Mouse (Mus musculus): ENCODE measurements at regions not wholly inside any gene's neighbourhood (a gene's known extent, or its start where the extent isn't known, plus 50 kb on each side); places are given as distances from the start of the nearest gene placed in this dataset.
A peak's percentile ranks its signal among the peaks of the same experiment; 100 is the strongest.

DNA sequence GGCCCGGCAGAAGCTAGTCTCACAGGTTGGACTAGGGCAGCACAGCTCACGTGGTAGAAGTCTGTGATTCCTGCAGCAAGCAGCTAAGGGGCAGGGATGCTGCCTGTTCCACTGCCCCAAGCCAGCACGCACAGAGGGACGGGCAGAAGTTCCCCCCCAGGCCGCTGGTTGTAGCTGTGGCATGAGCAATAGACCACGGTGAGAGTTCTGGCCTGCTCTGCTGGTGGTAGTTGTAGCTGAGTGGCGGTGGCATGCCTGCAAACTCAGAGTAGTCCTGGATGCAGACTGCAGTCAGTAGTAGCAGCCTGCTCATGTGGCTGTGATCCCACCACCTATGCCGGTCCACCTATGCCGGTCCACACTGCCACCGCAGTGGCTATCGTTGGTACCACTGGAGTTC lies 71.5 kb upstream of the Rpl39l start:
- no peak for DNase-seq (ENCODE audit: low spot score in 2 of 2)

DNA sequence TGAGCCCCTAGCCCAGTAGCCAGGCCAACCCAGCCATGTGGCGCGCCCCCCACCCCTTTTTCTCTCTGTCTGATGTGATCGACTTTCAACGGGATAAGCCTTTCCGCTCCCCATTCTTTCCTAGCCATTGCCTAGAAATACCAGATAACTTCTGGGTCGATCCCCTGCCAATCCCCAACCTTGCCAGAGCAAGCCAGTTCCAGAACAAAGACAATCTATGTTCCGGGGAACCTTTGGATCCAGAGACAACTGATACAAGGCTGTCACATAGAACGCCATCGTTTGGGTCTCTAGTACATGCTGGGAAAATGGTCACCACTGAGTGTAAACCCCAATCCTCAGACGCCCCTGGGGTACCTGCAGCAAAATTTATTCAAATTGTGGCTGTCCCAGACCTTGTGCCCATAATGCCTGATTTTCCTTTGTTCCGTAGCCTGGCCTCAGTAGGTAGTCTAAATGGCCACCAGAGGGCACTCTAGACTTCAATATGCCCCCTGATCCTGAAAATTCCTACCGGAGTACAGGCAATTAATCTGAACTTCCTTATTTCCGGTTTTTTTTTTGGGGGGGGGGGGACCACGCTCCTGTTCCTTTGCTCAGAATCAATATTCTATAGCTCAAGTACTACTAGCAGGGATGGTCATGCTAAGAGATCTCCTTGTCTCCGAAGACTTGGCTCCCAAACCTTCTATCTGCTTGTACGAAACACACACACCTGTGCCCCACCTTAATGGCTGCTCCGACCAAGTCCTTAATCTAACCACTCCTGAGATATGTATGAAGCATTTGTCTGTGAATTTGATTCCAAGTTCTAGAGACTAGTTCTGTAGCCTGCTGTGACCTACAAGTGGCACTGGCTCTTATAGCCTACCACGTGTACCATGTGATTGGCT lies 81.3 kb upstream of the Rpl39l start:
- peak in 1 of 2 experiments; percentile 25 for DNase-seq (ENCODE audit: low spot score in 2 of 2)

DNA sequence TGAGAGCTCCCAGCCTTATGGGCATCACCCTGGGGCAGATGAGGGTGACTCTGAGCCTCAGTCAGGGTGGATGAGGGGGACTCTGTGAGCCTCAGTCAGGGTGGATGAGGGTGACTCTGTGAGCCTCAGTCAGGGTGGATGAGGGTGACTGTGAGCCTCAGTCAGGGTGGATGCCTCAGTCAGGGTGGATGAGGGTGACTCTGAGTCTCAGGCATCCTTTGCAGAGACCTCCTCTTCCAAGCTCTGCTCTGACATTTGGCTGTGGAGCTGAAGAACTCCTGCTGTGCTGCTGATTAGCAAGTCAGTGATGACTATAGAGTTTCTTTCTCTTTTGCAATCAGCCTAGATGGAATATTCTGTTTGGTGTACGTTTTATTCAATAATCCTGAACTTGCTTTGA lies 83.7 kb upstream of the Rpl39l start:
- DNase-seq (ENCODE audit: low spot score in 2 of 2) = no peak

DNA sequence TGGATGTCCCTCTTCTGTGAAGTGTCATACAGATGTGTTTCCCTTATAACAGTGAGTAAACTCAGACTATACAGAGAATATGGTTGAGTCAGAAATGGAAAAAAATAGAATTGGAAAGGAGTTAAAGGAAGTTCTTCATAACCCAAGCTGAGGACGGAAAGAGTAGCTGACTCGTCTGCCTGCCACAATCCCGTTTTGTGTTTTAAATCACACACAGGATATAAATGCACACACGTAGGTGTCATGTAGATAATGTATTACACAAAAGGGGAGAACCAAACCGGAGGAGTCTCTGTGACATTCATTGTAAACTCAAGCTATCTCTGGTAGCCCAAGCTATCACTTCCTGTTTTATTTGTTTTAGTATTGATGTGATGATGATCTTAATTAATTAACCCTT lies 84.6 kb upstream of the Rpl39l start:
- no peak for DNase-seq (ENCODE audit: low spot score in 2 of 2)

DNA sequence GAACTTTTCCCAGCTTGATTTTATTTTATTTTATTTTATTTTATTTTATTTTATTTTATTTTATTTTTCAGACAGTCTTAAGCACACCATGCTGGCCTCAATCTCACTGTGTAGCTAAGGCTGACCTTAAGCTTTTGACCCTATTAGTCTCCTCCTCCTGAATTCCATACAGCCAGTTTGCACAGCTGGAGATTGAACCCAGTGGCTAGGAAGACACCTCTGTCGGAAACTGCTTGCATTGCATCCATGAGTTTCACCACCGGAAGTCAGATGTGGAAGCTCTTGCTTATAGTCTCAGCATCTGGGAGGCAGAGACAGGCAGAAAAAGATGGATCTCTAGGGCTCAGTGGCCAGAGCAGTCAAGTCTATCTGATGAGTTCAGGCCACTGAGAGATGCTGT lies 86.4 kb upstream of the Grin2a start:
- DNase-seq (ENCODE audit: low spot score in 2 of 2) = no peak

DNA sequence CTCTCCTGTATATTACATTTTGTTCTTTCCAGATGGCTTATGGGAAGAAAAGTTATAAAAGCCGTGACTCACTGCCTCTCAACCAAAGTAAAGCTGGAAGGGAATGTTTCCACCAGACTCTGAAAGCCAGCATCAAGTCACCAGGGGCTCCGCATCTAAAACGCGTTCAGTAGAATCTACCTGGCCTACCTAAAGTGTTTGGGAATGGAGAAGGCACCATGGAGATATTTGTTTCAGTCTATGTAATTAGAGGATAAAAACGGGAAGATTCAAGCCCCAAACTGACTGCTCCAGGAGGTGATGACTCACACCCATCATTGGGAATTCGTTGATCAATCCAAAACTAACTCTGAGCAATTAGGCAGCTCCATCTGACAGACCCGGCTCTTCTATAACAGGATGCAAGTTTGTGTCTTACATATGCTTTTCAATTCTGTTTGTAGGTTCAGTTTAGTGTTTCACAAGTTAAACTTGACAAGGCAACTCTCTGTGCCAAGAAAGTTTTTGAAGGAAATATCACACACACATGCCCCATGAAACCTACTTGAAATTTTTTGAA lies 84.8 kb upstream of the Grin2a start:
- no peak for DNase-seq (ENCODE audit: low spot score in 2 of 2)

DNA sequence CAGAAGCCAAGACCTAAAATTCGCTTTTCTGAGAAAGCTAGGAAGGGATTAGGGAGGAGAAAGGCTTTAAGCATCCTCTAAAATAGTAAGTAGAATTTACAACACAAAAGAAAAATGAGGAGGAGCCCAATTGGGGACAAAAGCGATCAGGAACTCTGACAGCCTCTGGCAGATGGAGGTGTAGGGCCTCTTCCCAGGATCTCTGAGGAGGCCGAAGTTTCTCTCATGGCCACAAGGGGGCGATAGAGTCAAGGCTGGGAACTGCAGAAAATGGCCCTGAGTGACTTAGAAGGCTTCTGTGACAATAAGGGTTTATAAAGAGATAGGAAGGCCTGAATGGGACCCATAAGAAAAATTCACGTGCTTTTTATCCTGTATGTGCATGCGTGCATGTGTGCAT lies 77.8 kb upstream of the Grin2a start:
- peak in 1 of 2 experiments; percentile 47 for DNase-seq (ENCODE audit: low spot score in 2 of 2)

DNA sequence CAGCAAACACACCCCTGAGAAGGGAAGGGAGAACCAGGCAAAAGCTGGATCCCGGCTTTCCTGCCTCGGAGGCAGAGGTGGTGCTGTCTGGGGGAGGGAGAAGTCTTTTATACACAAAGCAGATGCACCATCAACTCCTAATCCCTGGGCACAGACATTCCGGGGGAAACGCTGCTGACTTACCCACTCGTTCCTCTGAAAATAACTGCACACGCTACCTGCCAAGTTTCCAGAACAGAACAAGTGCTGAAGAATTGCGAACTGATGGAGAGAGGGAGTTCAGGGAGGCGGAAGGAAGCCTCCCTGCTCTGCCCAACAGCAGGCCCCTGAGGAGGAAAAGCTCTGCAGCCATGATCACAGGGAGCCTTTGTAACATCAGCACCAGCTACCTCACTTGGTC lies 68.1 kb upstream of the Grin2a start:
- peak; percentile 31 to 62 for DNase-seq (ENCODE audit: low spot score in 2 of 2)

DNA sequence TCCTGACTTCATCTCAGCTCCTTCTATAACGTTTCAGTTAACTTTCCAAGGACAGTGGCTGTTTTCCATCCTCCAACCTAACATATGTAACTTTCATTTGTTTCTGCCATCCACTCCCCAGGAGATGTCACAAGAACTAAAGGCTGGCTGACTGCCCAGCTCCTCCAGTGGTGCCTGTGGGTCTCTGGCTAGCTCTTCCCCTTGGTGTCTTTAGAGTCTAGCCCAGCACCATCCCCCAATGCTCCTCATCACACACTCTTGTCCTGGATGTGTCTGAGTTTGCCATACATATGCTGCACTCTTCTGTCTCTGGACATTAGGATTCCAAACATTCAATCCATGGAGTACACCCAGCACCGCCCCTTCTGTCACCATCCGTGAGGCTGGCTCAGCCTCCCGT lies 62.7 kb upstream of the Grin2a start:
- no peak for DNase-seq (ENCODE audit: low spot score in 2 of 2)

All from frontal cortex, postnatal 10 days (tissue).